Mouse (Mus musculus): ENCODE measurements around the gene Stk24. TPM values are rescaled to one million over a fixed set of nuclear protein-coding genes. Genes with fewer than 3 reads are reported as not detected.
"Not testable (repeated sequence)": the region's sequence is repeated elsewhere in the genome, so short reads cannot be mapped to it uniquely, and the experiment has no call there.

Gene Stk24
- 10 to 100 TPM; 52.8 to 75.4 (median 55.2) TPM for total RNA-seq (2022)

- DNase-seq (ENCODE audit: low spot score): no peak
Observed at GRCm38 (mm10) chr14:121379827-121380145, at the start of gene Stk24. Gene Stk24, minus strand, starts transcription at chr14:121380011.

GRCm38 (mm10) chr14:121428148-121428547 lies 48.3 kb upstream of the Stk24 start:
- no peak for DNase-seq (ENCODE audit: low spot score)

GRCm38 (mm10) chr14:121426743-121427142 lies 46.9 kb upstream of the Stk24 start:
- DNase-seq (ENCODE audit: low spot score): no peak

- no peak for DNase-seq (ENCODE audit: low spot score)
Observed at GRCm38 (mm10) chr14:121425004-121425793, 45.4 kb upstream of the Stk24 start.

- DNase-seq (ENCODE audit: low spot score): peak; percentile 56
Observed at GRCm38 (mm10) chr14:121423341-121423751, 43.5 kb upstream of the Stk24 start.

- peak; percentile 82 for DNase-seq (ENCODE audit: low spot score)
Observed at GRCm38 (mm10) chr14:121422664-121423340, 43.0 kb upstream of the Stk24 start.

- no peak for DNase-seq (ENCODE audit: low spot score)
Observed at GRCm38 (mm10) chr14:121422000-121422399, 42.2 kb upstream of the Stk24 start.

- no peak for DNase-seq (ENCODE audit: low spot score)
Observed at GRCm38 (mm10) chr14:121417594-121417993, 37.8 kb upstream of the Stk24 start.

- DNase-seq (ENCODE audit: low spot score): no peak
Observed at GRCm38 (mm10) chr14:121416626-121417319, 37.0 kb upstream of the Stk24 start.

GRCm38 (mm10) chr14:121414635-121415241 lies 34.9 kb upstream of the Stk24 start:
- no peak for DNase-seq (ENCODE audit: low spot score)

- not testable (repeated sequence) for DNase-seq (ENCODE audit: low spot score)
Observed at GRCm38 (mm10) chr14:121413726-121414125, 33.9 kb upstream of the Stk24 start.

GRCm38 (mm10) chr14:121408944-121409343 lies 29.1 kb upstream of the Stk24 start:
- no peak for DNase-seq (ENCODE audit: low spot score)

- DNase-seq (ENCODE audit: low spot score): no peak
Observed at GRCm38 (mm10) chr14:121406943-121407342, 27.1 kb upstream of the Stk24 start.

GRCm38 (mm10) chr14:121405546-121405945 lies 25.7 kb upstream of the Stk24 start:
- no peak for DNase-seq (ENCODE audit: low spot score)

- no peak for DNase-seq (ENCODE audit: low spot score)
Observed at GRCm38 (mm10) chr14:121405120-121405519, 25.3 kb upstream of the Stk24 start.

- no peak for DNase-seq (ENCODE audit: low spot score)
Observed at GRCm38 (mm10) chr14:121399676-121400075, 19.9 kb upstream of the Stk24 start.

GRCm38 (mm10) chr14:121397471-121397870 lies 17.7 kb upstream of the Stk24 start:
- DNase-seq (ENCODE audit: low spot score): no peak

- no peak for DNase-seq (ENCODE audit: low spot score)
Observed at GRCm38 (mm10) chr14:121395125-121395524, 15.3 kb upstream of the Stk24 start.

GRCm38 (mm10) chr14:121391927-121392326 lies 12.1 kb upstream of the Stk24 start:
- DNase-seq (ENCODE audit: low spot score): peak; percentile 70

- no peak for DNase-seq (ENCODE audit: low spot score)
Observed at GRCm38 (mm10) chr14:121387760-121388159, 7.9 kb upstream of the Stk24 start.

- DNase-seq (ENCODE audit: low spot score): no peak
Observed at GRCm38 (mm10) chr14:121385440-121385839, 5.6 kb upstream of the Stk24 start.

- no peak for DNase-seq (ENCODE audit: low spot score)
Observed at GRCm38 (mm10) chr14:121383801-121384200, 4.0 kb upstream of the Stk24 start.
